Mouse (Mus musculus) erythroblast, embryonic 14.5 days (primary cell): Measurements from ENCODE around the gene Kcnc1.

Experiments used
- GATA1 ChIP-seq: IDR thresholded peaks from 2 replicates; pipeline ENCODE4 v1.6.1; 2012; ENCODE audit warnings: low read length, inconsistent platforms, mixed read lengths
- TAL1 ChIP-seq: IDR thresholded peaks from 3 replicates; pipeline ENCODE4 v1.6.1; 2012; ENCODE audit warnings: low read length, inconsistent platforms, mixed read lengths

DNA sequence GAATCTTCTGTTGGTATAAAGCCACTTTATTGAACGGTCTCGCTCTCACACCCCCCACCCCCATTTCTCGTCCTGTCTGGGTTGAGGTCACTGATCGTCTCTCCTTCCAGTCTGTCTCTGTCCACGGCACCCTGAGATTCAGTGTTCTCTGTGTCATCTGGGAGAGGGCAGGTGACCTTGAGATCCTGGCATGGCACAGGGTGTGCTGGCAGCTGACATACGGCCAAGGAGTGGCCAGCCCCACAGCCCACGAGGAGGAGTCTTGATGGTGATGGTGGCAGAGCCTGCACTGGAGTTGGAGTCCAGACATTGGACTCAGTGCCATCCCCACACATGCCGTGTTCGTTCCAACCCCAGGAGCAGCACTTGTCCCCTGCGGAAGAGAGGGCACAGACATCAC, 46.9 kb downstream of the Kcnc1 start:
- TF ChIP-seq GATA1 (no peak), TAL1 (no peak)
